Mouse (Mus musculus) hindbrain, embryonic 15.5 days (tissue): ENCODE data around the gene Patj. TPM values are rescaled to one million over a fixed set of nuclear protein-coding genes. Genes with fewer than 3 reads are reported as not detected.
A peak's percentile ranks its signal among the peaks of the same experiment; 100 is the strongest.
"Not testable (repeated sequence)": the region's sequence is repeated elsewhere in the genome, so short reads cannot be mapped to it uniquely, and the experiment has no call there.

Source experiments
- ATAC-seq: fragments of 200-750 bp; cut with Nextera tagmentation; 2 replicates; pipeline ENCODE4 v1.8.0; 2017; ENCODE audit warnings: low read depth, moderate number of reproducible peaks, moderate TSS enrichment; ENCODE audit not compliant: low FRiP score
- H3K27ac ChIP-seq: fragments of 300-500 bp; sonication (generic); replicated peaks from 2 replicates; pipeline ENCODE4 v1.5.1; 2015; ENCODE audit warnings: mild to moderate bottlenecking, inconsistent platforms
- H3K27me3 ChIP-seq: fragments of 300-500 bp; sonication (generic); 2 replicates; pipeline ENCODE4 v1.6.1; 2015; ENCODE audit warnings: control low read depth, inconsistent platforms
- H3K36me3 ChIP-seq: fragments of 300-500 bp; sonication (generic); 2 replicates; pipeline ENCODE4 v1.6.1; 2015; ENCODE audit warnings: control low read depth, inconsistent platforms
- H3K4me1 ChIP-seq: fragments of 300-500 bp; sonication (generic); replicated peaks from 2 replicates; pipeline ENCODE4 v1.6.1; 2015; ENCODE audit warnings: control low read depth, inconsistent platforms
- H3K4me2 ChIP-seq: fragments of 300-500 bp; sonication (generic); 2 replicates; pipeline ENCODE4 v1.6.1; 2015; ENCODE audit warnings: moderate library complexity, mild to moderate bottlenecking, inconsistent platforms
- H3K4me3 ChIP-seq: fragments of 300-500 bp; sonication (generic); 2 replicates; pipeline ENCODE4 v1.5.1; 2015; ENCODE audit warnings: mild to moderate bottlenecking, inconsistent platforms
- H3K9ac ChIP-seq: fragments of 300-500 bp; sonication (generic); 2 replicates; pipeline ENCODE4 v1.6.1; 2015; ENCODE audit warnings: inconsistent platforms
- H3K9me3 ChIP-seq: fragments of 300-500 bp; sonication (generic); 2 replicates; pipeline ENCODE4 v1.6.1; 2016; ENCODE audit warnings: control low read depth, inconsistent platforms
- WGBS: fragments of 180-500 bp; shearing (Covaris S2); methylation state at CpG from one replicate; pipeline ENCODE4 v1.1.7; 2015; 5-methylcytosine and 5-hydroxymethylcytosine counted together
- polyA plus RNA-seq: library from polyadenylated mRNA; unstranded; fragments of >200 nt; fragmentation: Nextera tagmentation; extraction: Ambion mirVana; gene quantifications from 2 replicates; pipeline ENCODE4 v1.2.1, GENCODE M21; 2015

The Patj gene
- polyA plus RNA-seq, 1 experiment from 2014 or later, result 10.8 TPM

DNA sequence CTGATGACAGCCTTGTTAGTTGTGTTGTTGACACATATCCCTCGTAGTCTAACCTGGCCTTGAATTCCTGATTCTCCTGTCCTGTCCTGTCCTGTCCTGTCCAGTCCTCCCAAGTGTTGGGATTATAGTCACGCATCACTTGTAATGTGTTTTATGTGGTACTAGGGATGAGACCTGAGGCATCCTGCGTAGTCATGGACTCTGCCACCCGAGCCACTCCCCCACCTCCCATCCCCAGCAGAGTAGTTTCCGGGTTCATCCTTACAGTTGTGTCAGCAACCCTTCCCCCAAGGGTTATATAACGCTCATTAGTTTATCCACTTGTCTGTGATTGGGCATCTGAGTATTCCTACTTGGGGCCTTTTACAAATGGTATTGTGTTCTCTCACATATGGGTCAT, 8.8 kb downstream of the Patj start:
- Histone ChIP-seq H3K4me2 (no peak overlapping the region), H3K9ac (no peak overlapping the region), H3K27ac (no peak overlapping the region), H3K9me3 (no peaks in the 10 kb centered on the region), H3K4me1 (no peaks in the 10 kb centered on the region), H3K4me3 (no peak overlapping the region), H3K27me3 (no peaks in the 10 kb centered on the region), H3K36me3 (no peaks in the 10 kb centered on the region)
- WGBS, result 91% methylated on average over 6 of the region's 6 CpGs
- ATAC-seq, result no peak

- Histone ChIP-seq H3K36me3 (peaks cover 15% of the 10 kb centered on the region), H3K4me3 (no peak overlapping the region), H3K4me2 (no peak overlapping the region), H3K27me3 (no peaks in the 10 kb centered on the region), H3K9ac (no peak overlapping the region), H3K27ac (no peak overlapping the region), H3K9me3 (no peaks in the 10 kb centered on the region), H3K4me1 (no peaks in the 10 kb centered on the region)
- no peak for ATAC-seq
- WGBS, result 93% methylated on average over 4 of the region's 4 CpGs
Observed at GRCm38 (mm10) chr4:98408455-98408854, 12.9 kb downstream of the Patj start.

- H3K4me3 ChIP-seq, H3K4me2 ChIP-seq, ATAC-seq, H3K4me1 ChIP-seq, H3K9ac ChIP-seq, H3K27me3 ChIP-seq, H3K27ac ChIP-seq, H3K9me3 ChIP-seq, H3K36me3 ChIP-seq: not testable (repeated sequence)
- WGBS, result 97% methylated on average over 8 of the region's 8 CpGs
Observed at GRCm38 (mm10) chr4:98415150-98415549, 19.6 kb downstream of the Patj start.

DNA sequence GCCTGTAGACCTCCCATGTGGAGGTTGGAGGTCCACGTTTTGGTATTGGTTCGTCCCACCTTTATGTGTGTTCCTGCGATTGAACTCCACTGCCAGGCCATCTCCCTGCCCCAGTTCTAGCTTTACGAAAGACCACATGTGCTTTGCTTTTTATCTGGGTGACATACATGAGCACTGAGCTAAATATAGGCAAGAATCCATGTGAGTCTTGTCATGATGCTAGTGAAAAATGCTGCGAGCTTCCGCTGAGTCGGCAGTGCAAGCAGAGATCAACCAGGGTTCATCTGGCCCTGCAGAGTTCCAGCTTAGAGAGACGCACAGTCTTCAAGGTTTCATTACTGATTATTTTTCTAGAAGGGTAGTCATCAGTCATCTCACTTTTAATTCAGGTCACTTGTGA, 32.8 kb downstream of the Patj start:
- H3K36me3 ChIP-seq, result peaks cover 5% of the 10 kb centered on the region
- no peaks in the 10 kb centered on the region for H3K9me3 ChIP-seq
- 80% methylated on average over 8 of the region's 8 CpGs for WGBS
- H3K4me1 ChIP-seq, result no peaks in the 10 kb centered on the region
- no peak overlapping the region for H3K9ac ChIP-seq
- no peaks in the 10 kb centered on the region for H3K27me3 ChIP-seq
- H3K4me3 ChIP-seq, result no peak overlapping the region
- H3K27ac ChIP-seq, result no peak overlapping the region
- no peak for ATAC-seq
- H3K4me2 ChIP-seq, result no peak overlapping the region

GRCm38 (mm10) chr4:98435641-98436457, 40.3 kb downstream of the Patj start:
- ATAC-seq, result no peak
- no peaks in the 10 kb centered on the region for H3K36me3 ChIP-seq
- no peaks in the 10 kb centered on the region for H3K4me1 ChIP-seq
- H3K4me3 ChIP-seq, result no peak overlapping the region
- H3K9me3 ChIP-seq, result no peaks in the 10 kb centered on the region
- WGBS, result 92% methylated on average over 10 of the region's 10 CpGs
- H3K27ac ChIP-seq, result no peak overlapping the region
- no peak overlapping the region for H3K4me2 ChIP-seq
- no peaks in the 10 kb centered on the region for H3K27me3 ChIP-seq
- H3K9ac ChIP-seq, result no peak overlapping the region

- ATAC-seq, result no peak
- no peak overlapping the region for H3K4me3 ChIP-seq
- no peak overlapping the region for H3K27ac ChIP-seq
- H3K36me3 ChIP-seq, result no peaks in the 10 kb centered on the region
- no peak overlapping the region for H3K4me2 ChIP-seq
- H3K9ac ChIP-seq, result no peak overlapping the region
- WGBS, result 69% methylated on average over 12 of the region's 12 CpGs
- H3K27me3 ChIP-seq, result no peaks in the 10 kb centered on the region
- H3K4me1 ChIP-seq, result no peaks in the 10 kb centered on the region
- H3K9me3 ChIP-seq, result no peaks in the 10 kb centered on the region
Observed at GRCm38 (mm10) chr4:98436664-98437363, 41.2 kb downstream of the Patj start.

GRCm38 (mm10) chr4:98439261-98440005, 43.8 kb downstream of the Patj start:
- H3K4me1 ChIP-seq, result no peaks in the 10 kb centered on the region
- H3K4me2 ChIP-seq, result no peak overlapping the region
- no peak for ATAC-seq
- no peaks in the 10 kb centered on the region for H3K36me3 ChIP-seq
- no peaks in the 10 kb centered on the region for H3K9me3 ChIP-seq
- H3K9ac ChIP-seq, result no peak overlapping the region
- no peaks in the 10 kb centered on the region for H3K27me3 ChIP-seq
- 85% methylated on average over 8 of the region's 8 CpGs for WGBS
- H3K27ac ChIP-seq, result no peak overlapping the region
- H3K4me3 ChIP-seq, result no peak overlapping the region

DNA sequence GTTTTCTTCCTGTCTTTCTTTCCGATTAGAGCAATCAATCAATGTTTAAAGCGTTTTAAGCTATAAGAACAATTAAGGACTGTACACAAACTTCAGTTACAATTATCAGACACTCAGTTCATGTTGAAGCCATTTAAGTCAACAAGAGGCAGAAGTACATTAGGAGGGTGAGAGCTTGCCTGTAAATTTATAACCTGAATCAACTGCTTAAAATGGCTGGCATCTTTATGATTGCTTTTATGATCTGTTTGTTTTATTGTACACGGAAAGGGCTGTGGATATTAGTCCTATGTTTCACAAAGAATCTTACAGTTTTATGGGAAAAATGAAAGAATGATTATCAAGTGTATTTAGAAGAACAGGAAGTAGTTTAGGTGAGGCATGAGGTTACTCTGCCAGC, 45.7 kb downstream of the Patj start:
- Histone ChIP-seq H3K27me3 (no peaks in the 10 kb centered on the region), H3K36me3 (no peaks in the 10 kb centered on the region), H3K4me1 (no peaks in the 10 kb centered on the region), H3K9ac (no peak overlapping the region), H3K4me2 (no peak overlapping the region), H3K9me3 (no peaks in the 10 kb centered on the region), H3K4me3 (no peak overlapping the region), H3K27ac (no peak overlapping the region)
- ATAC-seq, result no peak
- WGBS, result 76% methylated on average over 3 of the region's 3 CpGs

DNA sequence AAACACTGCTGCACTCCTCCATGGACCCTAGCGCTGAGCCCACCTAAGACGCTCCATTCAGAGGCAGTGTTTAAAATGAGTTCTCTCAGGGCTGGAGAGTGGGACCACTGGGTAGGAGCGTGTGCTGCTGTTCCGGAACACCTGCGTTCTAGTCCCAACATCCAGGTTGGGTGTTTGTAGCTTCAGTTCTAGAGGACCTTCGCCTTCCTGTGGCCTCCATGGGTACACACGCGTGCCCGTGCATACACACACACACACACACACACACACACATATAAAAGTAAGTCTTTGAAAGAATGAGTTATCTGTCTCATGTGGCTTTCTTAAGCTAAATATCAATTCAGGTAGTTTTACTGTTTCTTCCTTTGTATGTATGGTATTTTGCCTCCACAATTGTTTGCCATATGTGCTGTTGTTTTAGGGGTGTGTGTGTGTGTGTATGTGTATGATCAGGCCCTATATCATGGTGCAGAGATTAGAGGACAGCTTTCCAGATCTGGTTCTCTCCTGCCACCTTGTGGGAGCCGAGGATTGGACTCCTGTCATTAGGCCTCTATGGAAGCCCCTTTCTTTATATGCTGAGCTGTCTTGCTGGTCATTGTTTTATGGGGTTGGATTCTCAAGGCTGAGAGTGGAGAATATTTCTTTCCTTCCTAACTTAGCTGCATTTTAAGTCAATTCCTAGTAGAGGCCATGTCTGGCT, 49.0 kb downstream of the Patj start:
- H3K4me1 ChIP-seq, result no peaks in the 10 kb centered on the region
- H3K36me3 ChIP-seq, result no peaks in the 10 kb centered on the region
- 87% methylated on average over 10 of the region's 10 CpGs for WGBS
- H3K9ac ChIP-seq, result no peak overlapping the region
- ATAC-seq, result peak; percentile 94
- no peak overlapping the region for H3K27ac ChIP-seq
- H3K4me2 ChIP-seq, result no peak overlapping the region
- no peaks in the 10 kb centered on the region for H3K9me3 ChIP-seq
- H3K4me3 ChIP-seq, result no peak overlapping the region
- no peaks in the 10 kb centered on the region for H3K27me3 ChIP-seq

- no peaks in the 10 kb centered on the region for H3K36me3 ChIP-seq
- no peak overlapping the region for H3K27ac ChIP-seq
- no peak overlapping the region for H3K4me2 ChIP-seq
- no peak overlapping the region for H3K9ac ChIP-seq
- 72% methylated on average over 4 of the region's 4 CpGs for WGBS
- H3K27me3 ChIP-seq, result no peaks in the 10 kb centered on the region
- no peaks in the 10 kb centered on the region for H3K4me1 ChIP-seq
- no peaks in the 10 kb centered on the region for H3K9me3 ChIP-seq
- no peak overlapping the region for H3K4me3 ChIP-seq
- no peak for ATAC-seq
Observed at GRCm38 (mm10) chr4:98449564-98450263, 54.1 kb downstream of the Patj start.

DNA sequence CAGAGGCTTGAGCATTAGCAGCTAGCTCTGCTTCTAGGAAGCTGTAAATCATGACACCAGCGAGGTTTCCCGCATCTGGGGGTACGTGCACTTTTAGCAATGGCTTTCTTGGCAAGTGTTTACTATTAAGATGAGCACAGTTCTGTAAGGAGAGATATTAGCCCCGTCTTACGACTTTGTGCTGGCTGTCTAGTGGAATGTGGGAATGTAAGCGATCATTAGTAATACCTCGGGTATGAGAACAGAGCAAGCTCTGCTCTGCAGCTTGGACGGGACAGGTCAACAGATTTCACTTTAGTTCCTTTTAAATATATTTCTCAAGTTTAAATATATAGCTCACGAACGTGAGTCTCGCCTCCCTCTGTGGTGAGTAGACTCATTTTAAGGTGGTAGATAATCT, 54.7 kb downstream of the Patj start:
- Histone ChIP-seq H3K36me3 (no peaks in the 10 kb centered on the region), H3K4me3 (no peak overlapping the region), H3K4me2 (no peak overlapping the region), H3K9ac (no peak overlapping the region), H3K27me3 (no peaks in the 10 kb centered on the region), H3K9me3 (no peaks in the 10 kb centered on the region), H3K27ac (no peak overlapping the region), H3K4me1 (no peaks in the 10 kb centered on the region)
- ATAC-seq, result no peak
- WGBS, result 89% methylated on average over 11 of the region's 11 CpGs
